In genomic region chr1:185515526-185515979, GRCm38 (mm10) we compare ENCODE assay signal across 14 mouse cellular contexts.
DNase-seq lines count a peak whose midpoint lies in the region; ATAC-seq and TF ChIP-seq lines count a peak whose summit lies in the region.
"Had no signal": no experiment of that assay in that cellular context is flagged by ENCODE, and none has a peak within 500 bp of the region (broad histone marks: within the 10 kb centered on the region; RNA-seq: fewer than 3 reads in every experiment).

No protein-coding gene starts in this region.

- 67% methylated on average over 14 of the region's 14 CpGs for WGBS in hindbrain, embryonic 11.5 days
- WGBS in hindbrain, embryonic 10.5 days: 62% methylated on average over 14 of the region's 14 CpGs
- 37% methylated on average over 14 of the region's 14 CpGs for whole genome bisulfite sequencing in liver, embryonic 11.5 days
- WGBS in hindbrain, embryonic 16.5 days: 61% methylated on average over 14 of the region's 14 CpGs

- H3K4me1 ChIP-seq in hindbrain, embryonic 11.5 days (replicated peaks; ENCODE audit: control insufficient read depth, insufficient read depth, low read length): no peaks in the 10 kb centered on the region
- H3K4me1 ChIP-seq in hindbrain, embryonic 10.5 days (replicated peaks): peaks cover 7% of the 10 kb centered on the region; the same call in 1 of the 2 replicates
- peaks cover 0 to 15% of the 10 kb centered on the region in 2 experiments; a peak in 3 of 4 replicates for H3K4me1 ChIP-seq in MEL (ENCODE audit: control insufficient read depth in 1 of 2, insufficient read depth in 2 of 2, low read length in 2 of 2)
- peaks cover 21% of the 10 kb centered on the region for H3K4me1 ChIP-seq in liver, embryonic 11.5 days (replicated peaks; ENCODE audit: control insufficient read depth, insufficient read depth, low read length)
- H3K4me1 ChIP-seq in hindbrain, embryonic 16.5 days (ENCODE audit: control insufficient read depth, insufficient read depth, low read depth, low read length): no peaks in the 10 kb centered on the region
- H3K4me1 ChIP-seq: forebrain, embryonic 15.5 days; hindbrain, embryonic 12.5 days; midbrain, embryonic 12.5 days had no signal

- no peak overlapping the region for H3K27ac ChIP-seq in hindbrain, embryonic 11.5 days (ENCODE audit: low read depth, low read length)
- no peak overlapping the region for H3K27ac ChIP-seq in hindbrain, embryonic 10.5 days
- peak overlapping the region; percentile 56; the same call in 1 of the 2 replicates for H3K27ac ChIP-seq in MEL (ENCODE audit: control insufficient read depth, low read depth, low read length)
- peak overlapping the region; percentile 95 for H3K27ac ChIP-seq in liver, embryonic 11.5 days (ENCODE audit: low read depth, low read length)
- no peak overlapping the region for H3K27ac ChIP-seq in hindbrain, embryonic 16.5 days (ENCODE audit: low read depth, low read length)
- H3K27ac ChIP-seq: forebrain, embryonic 15.5 days; hindbrain, embryonic 12.5 days; limb, embryonic 12.5 days; midbrain, embryonic 12.5 days had no signal

- no peak overlapping the region for H3K4me3 ChIP-seq in hindbrain, embryonic 11.5 days (ENCODE audit: low read depth, low read length)
- no peak overlapping the region for H3K4me3 ChIP-seq in hindbrain, embryonic 10.5 days
- peak overlapping the region; percentile 43 to 52 for H3K4me3 ChIP-seq in MEL (ENCODE audit: control insufficient read depth in 1 of 2, insufficient read depth in 1 of 2, low read depth in 2 of 2, low read length in 2 of 2)
- peak overlapping the region; percentile 13 for H3K4me3 ChIP-seq in liver, embryonic 11.5 days (ENCODE audit: low read depth, low read length)
- no peak overlapping the region for H3K4me3 ChIP-seq in hindbrain, embryonic 16.5 days (ENCODE audit: low read length)
- H3K4me3 ChIP-seq: forebrain, embryonic 15.5 days; hindbrain, embryonic 12.5 days; limb, embryonic 12.5 days; midbrain, embryonic 12.5 days had no signal

- no peak for DNase-seq in hindbrain, embryonic 11.5 days (ENCODE audit: low spot score)
- no peak for DNase-seq in hindbrain, embryonic 10.5 days (ENCODE audit: low spot score)
- peak; percentile 78 for DNase-seq in MEL (ENCODE audit: low read depth, low spot score)
- peak; percentile 89 for DNase-seq in c-Kit-positive CD71-positive TER-119-positive erythroid progenitor cells, embryonic 14.5 days (ENCODE audit: low spot score)
- DNase-seq in liver, embryonic 11.5 days (ENCODE audit: low spot score): peak; percentile 69
- no peak for DNase-seq in right cerebral cortex, postnatal 4 days
- DNase-seq in ovary, postnatal 36 days (ENCODE audit: low spot score): no peak
- DNase-seq: cerebellum, adult 9-11 months; kidney, postnatal 4 days had no signal

- no peak for TF ChIP-seq POLR2A in MEL (IDR thresholded peaks at IDR 0.05; ENCODE audit: control insufficient read depth in 1 of 2, insufficient read depth in 1 of 2, low read depth in 1 of 2, low read length in 2 of 2, poor library complexity in 1 of 2)

- ATAC-seq in hindbrain, embryonic 11.5 days (ENCODE audit: low FRiP score): 0 out of 2 replicates have a peak, but pooled peaks have one; percentile 47
- ATAC-seq in liver, embryonic 11.5 days (replicated peaks; ENCODE audit: low FRiP score): peak; percentile 99
- ATAC-seq in hindbrain, embryonic 16.5 days: no peak
- ATAC-seq: forebrain, embryonic 15.5 days had no signal

- no peaks in the 10 kb centered on the region for H3K79me2 ChIP-seq in MEL (ENCODE audit: control insufficient read depth, insufficient read depth, low read length, poor library complexity)

- TF ChIP-seq EP300 in MEL (IDR thresholded peaks at IDR 0.05; ENCODE audit: low read depth in 1 of 2, low read length in 2 of 2): peak; percentile 7 to 62; a peak in 3 of 4 replicates

- H3K4me2 ChIP-seq in hindbrain, embryonic 11.5 days (replicated peaks; ENCODE audit: low read depth, low read length): no peak overlapping the region
- peak overlapping the region; percentile 53 for H3K4me2 ChIP-seq in liver, embryonic 11.5 days
- H3K4me2 ChIP-seq in hindbrain, embryonic 16.5 days (ENCODE audit: low read length): no peak overlapping the region
- H3K4me2 ChIP-seq: forebrain, embryonic 15.5 days; hindbrain, embryonic 12.5 days; limb, embryonic 12.5 days; midbrain, embryonic 12.5 days had no signal

- H3K9me3 ChIP-seq in hindbrain, embryonic 11.5 days (ENCODE audit: control insufficient read depth, low read length): no peaks in the 10 kb centered on the region
- no peaks in the 10 kb centered on the region for H3K9me3 ChIP-seq in hindbrain, embryonic 10.5 days
- H3K9me3 ChIP-seq in MEL (replicated peaks; ENCODE audit: insufficient read depth, low read length): no peaks in the 10 kb centered on the region
- no peaks in the 10 kb centered on the region for H3K9me3 ChIP-seq in liver, embryonic 11.5 days (ENCODE audit: control insufficient read depth, low read length)
- no peaks in the 10 kb centered on the region for H3K9me3 ChIP-seq in hindbrain, embryonic 16.5 days (ENCODE audit: control insufficient read depth, low read length)
- H3K9me3 ChIP-seq: forebrain, embryonic 15.5 days; hindbrain, embryonic 12.5 days; limb, embryonic 12.5 days; midbrain, embryonic 12.5 days had no signal

- H3K9ac ChIP-seq in hindbrain, embryonic 11.5 days (ENCODE audit: low read depth, low read length): no peak overlapping the region
- peak overlapping the region; percentile 53 for H3K9ac ChIP-seq in MEL (ENCODE audit: control insufficient read depth, low read depth, low read length, poor library complexity, severe bottlenecking)
- H3K9ac ChIP-seq in liver, embryonic 11.5 days (ENCODE audit: low read depth, low read length): no peak overlapping the region
- H3K9ac ChIP-seq in hindbrain, embryonic 16.5 days (ENCODE audit: low read depth, low read length): no peak overlapping the region
- H3K9ac ChIP-seq: forebrain, embryonic 15.5 days; hindbrain, embryonic 12.5 days; limb, embryonic 12.5 days; midbrain, embryonic 12.5 days had no signal

- no peak for TF ChIP-seq CTCF in MEL (IDR thresholded peaks at IDR 0.05 in 2 of 3, conservative IDR thresholded peaks at IDR 0.05 in 1 of 3; ENCODE audit: control insufficient read depth in 1 of 3, insufficient read depth in 1 of 3, low read depth in 2 of 3, low read length in 3 of 3, poor library complexity in 1 of 3, severe bottlenecking in 1 of 3)

- H3K27me3 ChIP-seq in hindbrain, embryonic 11.5 days (ENCODE audit: control insufficient read depth, insufficient read depth, low read length): no peaks in the 10 kb centered on the region
- H3K27me3 ChIP-seq in hindbrain, embryonic 10.5 days (ENCODE audit: insufficient read depth, poor library complexity, severe bottlenecking): no peaks in the 10 kb centered on the region
- no peaks in the 10 kb centered on the region for H3K27me3 ChIP-seq in MEL (ENCODE audit: control insufficient read depth in 1 of 2, insufficient read depth in 2 of 2, low read length in 2 of 2)
- H3K27me3 ChIP-seq in liver, embryonic 11.5 days (replicated peaks; ENCODE audit: control insufficient read depth, insufficient read depth, low read length): no peaks in the 10 kb centered on the region
- no peaks in the 10 kb centered on the region for H3K27me3 ChIP-seq in hindbrain, embryonic 16.5 days (replicated peaks; ENCODE audit: control insufficient read depth, insufficient read depth, low read length)
- H3K27me3 ChIP-seq: forebrain, embryonic 15.5 days; hindbrain, embryonic 12.5 days; limb, embryonic 12.5 days; midbrain, embryonic 12.5 days had no signal

- no peak; the same call in 1 of the 2 replicates for TF ChIP-seq RAD21 in MEL (IDR thresholded peaks at IDR 0.05; ENCODE audit: low read depth, low read length)

- no peaks in the 10 kb centered on the region for H3K36me3 ChIP-seq in hindbrain, embryonic 11.5 days (ENCODE audit: control insufficient read depth, insufficient read depth, low read length)
- no peaks in the 10 kb centered on the region for H3K36me3 ChIP-seq in hindbrain, embryonic 10.5 days
- H3K36me3 ChIP-seq in MEL (ENCODE audit: control insufficient read depth in 1 of 2, insufficient read depth in 2 of 2, low read length in 2 of 2): peaks cover 0 to 6% of the 10 kb centered on the region in 2 experiments; a peak in 2 of 4 replicates
- H3K36me3 ChIP-seq in liver, embryonic 11.5 days (ENCODE audit: control insufficient read depth, insufficient read depth, low read length): no peaks in the 10 kb centered on the region
- no peaks in the 10 kb centered on the region for H3K36me3 ChIP-seq in hindbrain, embryonic 16.5 days (ENCODE audit: control insufficient read depth, insufficient read depth, low read length)
- H3K36me3 ChIP-seq: forebrain, embryonic 15.5 days; hindbrain, embryonic 12.5 days; limb, embryonic 12.5 days; midbrain, embryonic 12.5 days had no signal

TF ChIP-seq in MEL, 35 proteins besides CTCF, POLR2A, EP300 and RAD21:
- TF ChIP-seq MXI1 (IDR thresholded peaks at IDR 0.05; ENCODE audit: low read depth, low read length): peak; percentile 57; the same call in 1 of the 2 replicates
- no peak for TF ChIP-seq ETS1 (IDR thresholded peaks at IDR 0.05; ENCODE audit: low read depth, low read length)
- no peak for TF ChIP-seq BHLHE40 (IDR thresholded peaks at IDR 0.05; ENCODE audit: borderline replicate concordance, low read depth, low read length)
- no peak for TF ChIP-seq ELF1 (IDR thresholded peaks at IDR 0.05; ENCODE audit: low read depth, low read length)
- no peak for TF ChIP-seq MAFK (IDR thresholded peaks at IDR 0.05; ENCODE audit: borderline replicate concordance, low read depth, low read length)
- no peak for TF ChIP-seq CHD2 (IDR thresholded peaks at IDR 0.05; ENCODE audit: low read length)
- TF ChIP-seq POLR2AphosphoS2 (IDR thresholded peaks at IDR 0.05; ENCODE audit: low read length): no peak
- TF ChIP-seq UBTF (IDR thresholded peaks at IDR 0.05; ENCODE audit: borderline replicate concordance, insufficient read depth, low read depth, low read length): no peak
- no peak for TF ChIP-seq USF2 (IDR thresholded peaks at IDR 0.05; ENCODE audit: borderline replicate concordance in 1 of 2, insufficient read depth in 1 of 2, low read depth in 1 of 2, low read length in 2 of 2)
- peak; percentile 42 for TF ChIP-seq SIN3A (IDR thresholded peaks at IDR 0.05; ENCODE audit: low read length)
- TF ChIP-seq TAL1 (IDR thresholded peaks at IDR 0.05; ENCODE audit: low read length): peak; percentile 69
- TF ChIP-seq TCF12 (IDR thresholded peaks at IDR 0.05; ENCODE audit: low read depth, low read length): peak; percentile 62; the same call in 1 of the 2 replicates
- TF ChIP-seq KAT2A (conservative IDR thresholded peaks at IDR 0.05; ENCODE audit: low read depth, low read length): no peak
- no peak for TF ChIP-seq HCFC1 (IDR thresholded peaks at IDR 0.05; ENCODE audit: low read depth, low read length)
- 0 out of 2 replicates have a peak, but pooled peaks have one; percentile 21 for TF ChIP-seq MYC (IDR thresholded peaks at IDR 0.05; ENCODE audit: low read depth, low read length)

Comparison
In these comparisons a context has a peak if more than half of its experiments do, and no peak if none do; other contexts are left out.
1. DNase-seq: peak in MEL (single experiment), c-Kit-positive CD71-positive TER-119-positive erythroid progenitor cells, embryonic 14.5 days (single experiment) and liver, embryonic 11.5 days (single experiment); none in hindbrain, embryonic 11.5 days (single experiment), hindbrain, embryonic 10.5 days (single experiment), right cerebral cortex, postnatal 4 days (single experiment) and ovary, postnatal 36 days (single experiment).
2. H3K27ac ChIP-seq: peak in MEL (single experiment) and liver, embryonic 11.5 days (single experiment); none in hindbrain, embryonic 11.5 days (single experiment), hindbrain, embryonic 10.5 days (single experiment) and hindbrain, embryonic 16.5 days (single experiment).
3. H3K4me3 ChIP-seq: peak in MEL (2 of 2) and liver, embryonic 11.5 days (single experiment); none in hindbrain, embryonic 11.5 days (single experiment), hindbrain, embryonic 10.5 days (single experiment) and hindbrain, embryonic 16.5 days (single experiment).